Mouse (Mus musculus): ENCODE data around the gene Pax7. TPM values are rescaled to one million over a fixed set of nuclear protein-coding genes. Genes with fewer than 3 reads are reported as not detected.
A peak's percentile ranks its signal among the peaks of the same experiment; 100 is the strongest.

The Pax7 gene
- polyA plus RNA-seq, 1 experiment from 2014 or later, result 0.90 TPM

DNA sequence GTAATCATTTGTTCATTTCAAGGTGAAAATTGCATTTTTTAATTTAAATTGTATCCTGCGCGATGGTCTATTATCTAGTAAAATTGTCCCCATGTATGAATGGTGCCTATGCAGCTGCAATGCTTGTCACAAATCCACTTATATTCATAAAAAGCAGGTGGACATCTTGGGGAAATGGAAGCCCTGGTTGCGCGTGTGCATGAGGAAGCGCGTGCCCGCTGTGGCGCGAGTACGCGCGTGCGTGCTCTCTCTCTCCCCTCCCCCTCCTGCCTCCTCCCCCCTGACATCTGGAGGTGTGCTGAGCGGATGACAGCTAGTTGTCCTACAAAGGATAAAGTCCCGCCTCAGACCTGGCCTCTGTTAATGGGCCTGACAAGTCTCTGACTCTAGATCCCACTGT is 107.9 kb downstream of the Pax7 start:
- Histone ChIP-seq H3K27me3 (peaks cover 20% of the 10 kb centered on the region), H3K4me1 (no peaks in the 10 kb centered on the region), H3K9ac (no peak overlapping the region), H3K9me3 (no peaks in the 10 kb centered on the region), H3K4me2 (replicated peaks) (no peak overlapping the region), H3K27ac (no peak overlapping the region), H3K4me3 (no peak overlapping the region), H3K36me3 (no peaks in the 10 kb centered on the region)
- ATAC-seq (ENCODE audit: low FRiP score, low read depth), result no peak
- WGBS, result 76% methylated on average over 15 of the region's 15 CpGs

DNA sequence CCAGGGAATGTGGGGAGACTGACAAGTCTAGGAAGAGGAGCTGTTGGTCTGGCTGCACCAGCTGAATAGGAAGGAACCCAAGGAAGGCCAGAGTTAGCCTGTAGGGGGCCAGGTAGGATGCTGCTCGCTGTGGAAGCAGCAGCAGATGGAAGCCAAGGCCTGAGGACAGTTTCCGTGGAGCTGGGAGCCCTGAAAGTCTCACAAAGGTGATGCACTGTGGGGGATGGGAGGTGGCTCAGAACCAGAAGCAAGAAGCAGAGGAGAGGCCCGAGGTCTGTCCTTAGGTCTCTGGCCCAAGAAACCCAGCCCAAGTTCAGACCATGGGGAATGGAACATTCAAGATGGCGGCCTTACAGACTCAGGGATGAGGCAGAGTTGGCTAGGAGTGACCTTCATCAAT is 109.0 kb downstream of the Pax7 start:
- Histone ChIP-seq H3K9me3 (no peaks in the 10 kb centered on the region), H3K27ac (no peak overlapping the region), H3K4me2 (replicated peaks) (no peak overlapping the region), H3K9ac (no peak overlapping the region), H3K4me3 (no peak overlapping the region), H3K4me1 (no peaks in the 10 kb centered on the region), H3K36me3 (no peaks in the 10 kb centered on the region), H3K27me3 (peaks cover 20% of the 10 kb centered on the region)
- no peak for ATAC-seq (ENCODE audit: low FRiP score, low read depth)
- WGBS, result 58% methylated on average over 4 of the region's 4 CpGs

DNA sequence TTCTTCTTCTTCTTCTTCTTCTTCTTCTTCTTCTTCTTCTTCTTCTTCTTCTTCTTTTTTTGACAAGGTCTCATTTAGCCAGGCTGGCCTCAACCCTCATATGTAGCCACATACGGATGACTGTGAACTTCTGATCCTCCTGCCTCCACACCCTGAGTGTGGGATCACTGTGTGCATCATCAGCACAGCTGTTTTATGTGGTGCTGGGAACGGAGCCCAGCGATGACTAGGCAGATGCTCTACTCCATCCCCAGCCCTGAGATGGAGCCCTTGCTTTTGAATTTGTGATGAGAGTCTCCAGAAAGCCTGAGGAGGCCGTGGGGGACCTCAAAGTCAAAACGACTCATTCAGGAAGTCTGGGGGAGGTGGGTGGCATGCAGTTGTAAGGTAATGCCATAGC is 114.3 kb downstream of the Pax7 start:
- no peak overlapping the region for H3K4me3 ChIP-seq
- no peaks in the 10 kb centered on the region for H3K9me3 ChIP-seq
- WGBS, result 75% methylated on average over 5 of the region's 5 CpGs
- no peaks in the 10 kb centered on the region for H3K36me3 ChIP-seq
- H3K27me3 ChIP-seq, result peaks cover 2% of the 10 kb centered on the region
- H3K4me1 ChIP-seq, result peaks cover 13% of the 10 kb centered on the region
- H3K27ac ChIP-seq, result no peak overlapping the region
- no peak for ATAC-seq (ENCODE audit: low FRiP score, low read depth)
- no peak overlapping the region for H3K4me2 ChIP-seq (replicated peaks)
- H3K9ac ChIP-seq, result no peak overlapping the region

DNA sequence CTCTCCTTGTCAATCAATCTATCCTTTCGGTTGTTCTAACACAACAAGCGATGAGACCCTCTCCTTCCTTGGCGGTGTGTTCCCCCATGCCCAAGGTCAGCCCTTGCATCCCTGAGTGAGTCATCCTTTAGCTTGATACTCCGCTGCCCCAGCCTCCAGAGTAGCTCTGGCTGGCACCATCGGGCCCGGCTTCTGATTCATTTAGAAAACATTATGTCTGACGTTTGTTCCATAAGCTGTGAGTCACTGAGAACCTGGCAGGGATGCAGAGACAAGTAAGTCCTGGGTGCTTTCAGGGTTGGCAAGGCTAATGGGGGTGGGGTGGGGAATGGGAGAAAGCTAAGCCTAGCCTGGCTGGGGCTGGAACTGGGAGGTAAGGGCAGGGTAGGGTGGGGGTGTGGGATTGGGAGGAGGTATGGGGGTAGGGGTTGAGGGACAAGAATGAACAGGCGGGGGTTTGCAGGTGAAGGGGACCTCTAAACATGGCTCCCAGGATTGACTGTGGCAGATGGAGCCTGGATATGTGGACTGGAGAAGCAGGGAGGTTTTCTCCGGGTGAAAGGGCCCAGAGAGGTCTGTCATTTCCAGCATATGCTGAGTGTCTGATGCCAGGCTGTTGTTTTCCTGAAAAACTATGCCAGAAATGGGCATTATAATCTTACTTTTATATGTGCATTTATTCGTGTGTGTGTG is 116.7 kb downstream of the Pax7 start:
- Histone ChIP-seq H3K27me3 (peaks cover 5% of the 10 kb centered on the region; the same call in 1 of the 2 replicates), H3K9me3 (no peaks in the 10 kb centered on the region), H3K4me3 (no peak overlapping the region), H3K4me1 (peaks cover 13% of the 10 kb centered on the region), H3K36me3 (no peaks in the 10 kb centered on the region), H3K4me2 (replicated peaks) (no peak overlapping the region), H3K9ac (no peak overlapping the region), H3K27ac (no peak overlapping the region)
- ATAC-seq (ENCODE audit: low FRiP score, low read depth), result no peak
- 85% methylated on average over 10 of the region's 10 CpGs for WGBS

DNA sequence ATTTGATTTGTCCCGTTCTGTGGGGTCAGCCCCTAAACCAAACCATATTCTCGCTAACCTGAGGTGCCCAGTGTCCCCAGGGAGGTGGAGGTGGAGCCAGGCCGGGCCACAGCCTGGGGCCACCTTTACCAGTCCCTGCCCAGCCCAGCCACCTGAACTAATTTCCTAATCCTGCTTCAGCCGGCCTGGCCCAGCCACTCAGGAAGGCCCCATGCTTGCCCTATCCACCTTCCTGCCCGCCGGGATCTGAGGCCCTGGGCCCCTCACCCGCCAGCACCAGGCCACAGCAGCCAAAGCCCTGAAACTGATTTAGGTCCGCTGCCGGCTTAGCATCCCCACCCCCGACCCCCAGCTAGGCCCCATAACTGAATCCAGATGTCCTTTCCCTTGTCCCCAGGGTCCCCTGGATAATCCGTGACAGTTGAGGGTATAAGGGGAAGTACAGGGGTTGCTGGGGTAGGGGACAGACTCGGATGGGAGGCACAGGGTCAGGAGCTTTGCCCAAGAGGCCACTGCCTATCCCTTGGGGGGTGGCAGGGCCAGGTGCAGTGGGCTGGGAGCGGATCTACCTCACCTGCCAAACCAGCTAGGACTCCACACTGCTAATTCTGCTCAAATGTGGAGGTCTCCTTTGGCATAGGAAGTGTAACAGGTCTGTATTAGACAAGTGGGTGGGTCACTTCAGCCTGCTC is 117.9 kb downstream of the Pax7 start:
- Histone ChIP-seq H3K36me3 (no peaks in the 10 kb centered on the region), H3K9me3 (no peaks in the 10 kb centered on the region), H3K27me3 (peaks cover 10% of the 10 kb centered on the region; the same call in 1 of the 2 replicates), H3K4me1 (peaks cover 13% of the 10 kb centered on the region), H3K4me3 (no peak overlapping the region), H3K9ac (no peak overlapping the region), H3K27ac (no peak overlapping the region), H3K4me2 (replicated peaks) (no peak overlapping the region)
- 11% methylated on average over 13 of the region's 13 CpGs for WGBS
- ATAC-seq (ENCODE audit: low FRiP score, low read depth), result no peak

DNA sequence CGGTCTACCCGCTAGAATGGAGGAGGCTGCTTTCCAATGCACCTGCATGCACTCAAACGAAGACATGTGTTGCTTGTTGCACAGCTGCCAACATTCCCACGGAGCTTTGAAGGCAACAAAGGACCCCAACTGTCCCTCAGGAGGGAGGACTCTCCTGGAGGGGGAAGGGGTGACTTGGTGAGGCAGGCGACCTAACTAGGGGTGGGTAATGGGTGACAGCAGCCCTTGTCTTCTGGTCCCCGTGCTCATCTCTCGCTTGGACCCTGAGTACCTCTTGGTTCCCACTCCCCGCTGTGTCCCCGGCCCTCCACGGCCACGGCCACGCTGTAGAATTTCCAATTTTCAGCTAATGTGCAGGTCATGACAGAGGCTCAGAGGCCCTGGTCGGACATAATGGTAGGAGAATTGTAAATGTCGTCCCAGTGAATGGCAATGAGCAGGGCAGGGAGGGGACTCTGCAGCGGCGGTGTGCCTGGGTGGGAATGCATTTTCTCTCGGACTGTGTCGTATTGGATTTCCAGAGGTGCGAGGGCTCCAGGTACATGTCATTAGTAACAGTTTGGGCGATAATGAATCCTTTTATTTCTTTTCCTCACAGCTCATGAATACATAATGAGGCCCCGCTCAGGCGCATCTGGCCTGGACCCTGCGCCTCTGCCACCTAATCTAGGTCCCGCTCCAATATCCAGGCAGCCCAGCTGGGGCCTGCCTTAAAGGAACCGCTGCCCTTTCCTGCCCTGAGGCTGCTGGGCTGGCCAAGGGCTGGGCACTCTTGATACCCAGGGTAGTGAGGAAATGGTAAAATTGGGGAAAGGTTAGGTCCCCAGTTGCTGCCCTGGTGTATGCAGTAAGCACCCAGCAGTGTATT is 122.6 kb downstream of the Pax7 start:
- peaks cover 10% of the 10 kb centered on the region; the same call in 1 of the 2 replicates for H3K27me3 ChIP-seq
- no peak overlapping the region for H3K9ac ChIP-seq
- WGBS, result 33% methylated on average over 25 of the region's 25 CpGs
- H3K27ac ChIP-seq, result no peak overlapping the region
- H3K9me3 ChIP-seq, result no peaks in the 10 kb centered on the region
- no peak for ATAC-seq (ENCODE audit: low FRiP score, low read depth)
- no peak overlapping the region for H3K4me2 ChIP-seq (replicated peaks)
- H3K4me3 ChIP-seq, result no peak overlapping the region
- H3K4me1 ChIP-seq, result peaks cover 12% of the 10 kb centered on the region
- no peaks in the 10 kb centered on the region for H3K36me3 ChIP-seq

DNA sequence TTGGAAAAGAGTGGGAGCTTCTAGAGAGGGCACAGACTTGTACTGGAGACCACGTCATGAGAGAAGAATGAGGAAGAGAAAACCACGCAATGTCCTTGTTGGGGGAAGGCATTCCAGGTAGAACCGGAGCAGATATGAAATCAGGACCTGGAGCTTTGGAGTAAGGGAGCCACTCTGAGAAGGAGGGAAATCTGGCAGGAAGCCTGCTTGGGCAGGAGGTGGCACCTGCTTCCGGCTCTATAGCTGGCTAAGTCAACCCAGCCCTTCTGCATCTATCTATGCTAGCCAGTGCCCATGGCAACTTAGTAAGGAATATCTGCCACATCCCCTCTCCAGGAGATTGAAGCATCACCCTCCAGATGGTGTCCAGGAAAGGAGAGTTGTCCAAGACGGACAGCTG is 127.3 kb downstream of the Pax7 start:
- no peaks in the 10 kb centered on the region for H3K9me3 ChIP-seq
- no peak overlapping the region for H3K4me3 ChIP-seq
- H3K9ac ChIP-seq, result no peak overlapping the region
- H3K4me1 ChIP-seq, result no peaks in the 10 kb centered on the region
- no peaks in the 10 kb centered on the region; the same call in 1 of the 2 replicates for H3K27me3 ChIP-seq
- 87% methylated on average over 5 of the region's 5 CpGs for WGBS
- H3K27ac ChIP-seq, result no peak overlapping the region
- no peak for ATAC-seq (ENCODE audit: low FRiP score, low read depth)
- H3K36me3 ChIP-seq, result no peaks in the 10 kb centered on the region
- no peak overlapping the region for H3K4me2 ChIP-seq (replicated peaks)

DNA sequence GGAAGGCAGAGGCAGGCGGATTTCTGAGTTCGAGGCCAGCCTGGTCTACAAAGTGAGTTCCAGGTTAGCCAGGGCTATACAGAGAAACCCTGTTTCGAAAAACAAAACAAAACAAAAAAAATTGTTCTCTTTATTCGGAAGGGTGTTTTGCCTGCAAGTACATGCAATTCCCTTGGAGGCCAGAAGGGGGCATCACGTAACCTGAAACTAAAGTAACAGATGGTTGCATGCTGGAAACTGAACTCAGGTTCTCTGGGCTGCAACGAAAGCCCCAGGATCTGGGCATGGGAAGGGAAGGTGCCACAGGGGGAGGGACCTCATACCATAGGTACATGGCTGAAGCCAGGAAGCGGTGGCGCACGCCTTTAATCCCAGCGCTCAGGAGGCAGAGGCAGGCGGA is 129.9 kb downstream of the Pax7 start:
- 83% methylated on average over 11 of the region's 11 CpGs for WGBS
- no peak overlapping the region for H3K4me2 ChIP-seq (replicated peaks)
- H3K9me3 ChIP-seq, result no peaks in the 10 kb centered on the region
- H3K27me3 ChIP-seq, result no peaks in the 10 kb centered on the region; the same call in 1 of the 2 replicates
- no peaks in the 10 kb centered on the region for H3K36me3 ChIP-seq
- ATAC-seq (ENCODE audit: low FRiP score, low read depth), result no peak
- no peaks in the 10 kb centered on the region for H3K4me1 ChIP-seq
- H3K27ac ChIP-seq, result no peak overlapping the region
- no peak overlapping the region for H3K4me3 ChIP-seq
- H3K9ac ChIP-seq, result no peak overlapping the region

DNA sequence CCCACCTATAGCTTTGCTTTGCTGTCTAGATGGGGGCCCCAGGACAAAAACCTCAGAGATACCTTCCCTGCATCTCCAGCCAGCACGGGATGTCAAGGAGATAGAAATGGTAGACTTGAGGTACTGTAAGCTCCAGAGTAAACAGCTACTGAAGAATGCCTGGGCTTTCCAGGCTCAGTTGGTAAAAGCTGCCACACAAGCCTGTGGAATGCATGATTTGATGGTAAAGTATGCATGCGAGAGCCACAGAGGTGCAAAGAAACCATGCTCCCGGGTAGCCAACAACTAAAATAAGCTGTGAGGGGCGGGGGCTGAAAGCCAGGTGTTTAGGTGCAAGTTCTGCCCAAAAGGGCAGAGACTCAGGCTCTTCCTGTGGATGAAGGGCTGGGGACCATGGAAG is 130.4 kb downstream of the Pax7 start:
- Histone ChIP-seq H3K9me3 (no peaks in the 10 kb centered on the region), H3K27me3 (peaks cover 2% of the 10 kb centered on the region), H3K4me1 (peaks cover under 1% of the 10 kb centered on the region), H3K4me3 (no peak overlapping the region), H3K27ac (no peak overlapping the region), H3K4me2 (replicated peaks) (no peak overlapping the region), H3K36me3 (no peaks in the 10 kb centered on the region), H3K9ac (no peak overlapping the region)
- ATAC-seq (ENCODE audit: low FRiP score, low read depth), result no peak
- WGBS, result 53% methylated on average over 4 of the region's 4 CpGs

DNA sequence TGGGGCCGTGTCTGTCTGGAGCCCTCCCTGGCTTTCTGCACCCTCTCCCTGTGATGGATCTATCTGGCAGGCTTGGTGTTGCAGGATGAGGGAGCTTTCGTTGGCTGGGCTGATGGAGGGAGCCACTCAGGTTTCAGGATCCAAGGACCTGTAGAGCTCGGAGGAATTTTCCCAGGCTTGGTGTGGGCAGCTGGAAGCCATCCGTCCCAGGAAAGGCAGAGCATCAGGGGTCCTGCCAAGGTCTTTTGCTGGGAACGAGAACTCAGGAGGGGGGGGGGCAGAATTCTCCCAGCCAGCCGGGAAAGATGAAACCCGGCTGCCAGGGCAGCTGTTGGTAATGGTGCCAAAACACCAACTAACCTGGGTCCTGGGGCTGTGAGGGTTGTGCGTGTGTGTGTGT is 134.7 kb downstream of the Pax7 start:
- H3K27me3 ChIP-seq, result peaks cover 17% of the 10 kb centered on the region
- no peak overlapping the region for H3K4me2 ChIP-seq (replicated peaks)
- H3K9ac ChIP-seq, result no peak overlapping the region
- 43% methylated on average over 8 of the region's 8 CpGs for WGBS
- H3K36me3 ChIP-seq, result no peaks in the 10 kb centered on the region
- H3K27ac ChIP-seq, result no peak overlapping the region
- H3K9me3 ChIP-seq, result no peaks in the 10 kb centered on the region
- no peak overlapping the region for H3K4me3 ChIP-seq
- ATAC-seq (ENCODE audit: low FRiP score, low read depth), result peak; percentile 48
- H3K4me1 ChIP-seq, result peaks cover 7% of the 10 kb centered on the region

DNA sequence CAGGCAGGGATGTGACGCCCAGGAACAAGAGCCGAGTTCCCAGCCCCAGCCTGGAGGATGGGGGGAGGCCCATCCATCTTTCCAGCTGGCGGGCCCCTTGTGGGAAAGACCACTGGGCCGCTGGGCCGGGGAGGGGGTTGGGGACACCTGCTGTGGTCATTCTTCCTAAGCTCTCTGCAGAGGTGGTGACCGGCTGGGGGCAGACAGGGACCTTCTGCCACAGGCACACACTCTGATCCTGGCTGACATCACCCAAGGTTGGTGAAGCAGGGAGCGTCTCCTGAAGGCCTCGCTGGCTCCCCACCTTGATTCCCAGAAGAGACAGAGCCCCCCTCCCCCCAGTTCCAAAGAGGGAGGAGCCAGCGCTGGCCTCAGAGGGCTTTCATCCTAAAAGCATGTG is 135.6 kb downstream of the Pax7 start:
- 4% methylated on average over 9 of the region's 9 CpGs for WGBS
- Histone ChIP-seq H3K4me1 (peaks cover 7% of the 10 kb centered on the region), H3K4me2 (replicated peaks) (0 out of 2 replicates have a peak overlapping the region, but pooled peaks have one; percentile 19), H3K27me3 (peaks cover 24% of the 10 kb centered on the region), H3K4me3 (no peak overlapping the region), H3K27ac (no peak overlapping the region), H3K9ac (no peak overlapping the region), H3K9me3 (no peaks in the 10 kb centered on the region), H3K36me3 (no peaks in the 10 kb centered on the region)
- ATAC-seq (ENCODE audit: low FRiP score, low read depth), result peak; percentile 29; the same call in 1 of the 2 replicates

DNA sequence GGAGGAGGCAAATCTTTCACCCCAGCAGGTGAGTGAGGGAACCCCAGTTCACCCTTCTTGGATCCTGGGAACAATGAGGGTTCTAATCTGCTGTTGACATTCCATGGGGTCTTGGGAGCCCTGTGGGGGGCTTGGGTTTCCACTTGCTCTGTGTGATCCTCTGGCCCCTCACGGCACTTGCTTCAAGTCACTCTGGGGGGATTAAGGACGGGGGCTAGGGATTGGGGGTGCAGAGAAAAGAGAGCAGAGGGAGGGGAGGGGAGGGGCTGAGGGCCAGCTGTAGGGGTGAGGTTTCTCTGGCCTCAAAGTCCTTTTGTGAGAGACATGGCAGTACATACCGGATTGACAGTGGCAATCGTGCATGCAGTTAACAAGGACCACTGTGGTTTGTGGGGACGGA is 140.0 kb downstream of the Pax7 start:
- no peaks in the 10 kb centered on the region for H3K9me3 ChIP-seq
- H3K4me3 ChIP-seq, result no peak overlapping the region
- no peak for ATAC-seq (ENCODE audit: low FRiP score, low read depth)
- H3K4me2 ChIP-seq (replicated peaks), result no peak overlapping the region
- H3K27ac ChIP-seq, result no peak overlapping the region
- peaks cover 39% of the 10 kb centered on the region for H3K27me3 ChIP-seq
- no peaks in the 10 kb centered on the region for H3K36me3 ChIP-seq
- 49% methylated on average over 5 of the region's 5 CpGs for WGBS
- peaks cover 15% of the 10 kb centered on the region for H3K4me1 ChIP-seq
- no peak overlapping the region for H3K9ac ChIP-seq

Measured in limb, embryonic 13.5 days (tissue).